Mouse (Mus musculus) gastrocnemius, adult 8-10 months (tissue): ENCODE measurements at regions not wholly inside any gene's neighbourhood (a gene's known extent, or its start where the extent isn't known, plus 50 kb on each side); places are given as distances from the start of the nearest gene placed in this dataset.
"Not testable (repeated sequence)": the region's sequence is repeated elsewhere in the genome, so short reads cannot be mapped to it uniquely, and the experiment has no call there.

Experiments
- DNase-seq, 2 experiments: peaks; one replicate each; pipeline ENCODE4 v3.0.0; 2022; ENCODE audit warnings: low spot score in 2 of 2

- peak in 1 of 2 experiments; percentile 2 for DNase-seq
Observed at GRCm38 (mm10) chrX:170735786-170736185, 63.3 kb downstream of the Asmt start.

GRCm38 (mm10) chrX:170753507-170754256 is 81.2 kb downstream of the Asmt start:
- not testable (repeated sequence) for DNase-seq
